Mouse (Mus musculus) forebrain, postnatal 0 days (tissue): Measurements from ENCODE around the gene Sel1l3. TPM values are rescaled to one million over a fixed set of nuclear protein-coding genes. Genes with fewer than 3 reads are reported as not detected.
A peak's percentile ranks its signal among the peaks of the same experiment; 100 is the strongest.

Experiments used
- ATAC-seq: fragments of 200-750 bp; cut with Nextera tagmentation; 2 replicates; pipeline ENCODE4 v1.8.0; 2017; ENCODE audit warnings: mild to moderate bottlenecking, moderate library complexity
- DNase-seq: peaks from one replicate; pipeline ENCODE4 v3.0.0-alpha.2; 2015
- H3K27ac ChIP-seq: fragments of 300-500 bp; sonication (generic); 2 replicates; pipeline ENCODE4 v1.5.1; 2014; ENCODE audit warnings: low read depth, mild to moderate bottlenecking, antibody characterized with exemption, low read length, moderate library complexity, mixed read lengths
- H3K27me3 ChIP-seq: fragments of 300-500 bp; sonication (generic); 2 replicates; pipeline ENCODE4 v1.6.1; 2014; ENCODE audit warnings: mild to moderate bottlenecking, low read length, mixed read lengths; ENCODE audit not compliant: insufficient read depth
- H3K36me3 ChIP-seq: fragments of 300-500 bp; sonication (generic); 2 replicates; pipeline ENCODE4 v1.6.1; 2014; ENCODE audit warnings: mild to moderate bottlenecking, moderate library complexity; ENCODE audit not compliant: insufficient read depth
- H3K4me1 ChIP-seq: fragments of 300-500 bp; sonication (generic); 2 replicates; pipeline ENCODE4 v1.6.1; 2014; ENCODE audit warnings: antibody characterized with exemption; ENCODE audit not compliant: insufficient read depth
- H3K4me2 ChIP-seq: fragments of 300-500 bp; sonication (generic); 2 replicates; pipeline ENCODE4 v1.6.1; 2014; ENCODE audit warnings: low read depth, mild to moderate bottlenecking, moderate library complexity
- H3K4me3 ChIP-seq: fragments of 300-500 bp; sonication (generic); 2 replicates; pipeline ENCODE4 v1.5.1; 2014; ENCODE audit warnings: low read depth, low read length, mixed read lengths
- H3K9ac ChIP-seq: fragments of 300-500 bp; sonication (generic); 2 replicates; pipeline ENCODE4 v1.6.1; 2014; ENCODE audit warnings: mild to moderate bottlenecking
- H3K9me3 ChIP-seq: fragments of 300-500 bp; sonication (generic); 2 replicates; pipeline ENCODE4 v1.6.1; 2016; ENCODE audit warnings: low read length
- CTCF ChIP-seq: sonication (generic); IDR thresholded peaks from 2 replicates; pipeline ENCODE4 v1.5.1; 2016; ENCODE audit warnings: antibody characterized with exemption, control low read depth, low read depth
- WGBS: fragments of 180-500 bp; shearing (Covaris S2); extraction: QIAGEN DNeasy Blood & Tissue Kit; methylation state at CpG from one replicate; pipeline ENCODE4 v1.1.7; 2014; 5-methylcytosine and 5-hydroxymethylcytosine counted together
- polyA plus RNA-seq: library from polyadenylated mRNA; unstranded; fragments of >200 nt; fragmentation: Nextera tagmentation; extraction: Ambion mirVana; gene quantifications from 2 replicates; pipeline ENCODE4 v1.2.1, GENCODE M21; 2015
- total RNA-seq: library from RNA; depleted of rRNA; stranded (reverse); fragments of >200 nt; gene quantifications from 2 replicates; pipeline ENCODE4 v1.2.3, GENCODE M21; 2014

Gene Sel1l3
- total and polyA plus RNA-seq, 2 experiments from 2014 or later = 6.2 to 28.8 TPM

- 53% methylated on average over 4 of the region's 4 CpGs for WGBS
- TF ChIP-seq CTCF = no peak
- ATAC-seq (peak; percentile 76), DNase-seq (peak; percentile 59)
- no peaks in the 10 kb centered on the region for H3K9me3 ChIP-seq
- no peak overlapping the region for H3K4me2 ChIP-seq
- no peak overlapping the region for H3K9ac ChIP-seq
- H3K27me3 ChIP-seq = no peaks in the 10 kb centered on the region
- H3K27ac ChIP-seq = no peak overlapping the region
- H3K4me3 ChIP-seq = no peak overlapping the region
- H3K36me3 ChIP-seq = no peaks in the 10 kb centered on the region
- H3K4me1 ChIP-seq = no peaks in the 10 kb centered on the region
Observed at GRCm38 (mm10) chr5:53249431-53250061, 35.8 kb upstream of the Sel1l3 start.

- Histone ChIP-seq H3K9ac (no peak overlapping the region), H3K4me2 (no peak overlapping the region), H3K36me3 (no peaks in the 10 kb centered on the region), H3K4me3 (no peak overlapping the region), H3K9me3 (no peaks in the 10 kb centered on the region), H3K27me3 (no peaks in the 10 kb centered on the region), H3K27ac (no peak overlapping the region), H3K4me1 (no peaks in the 10 kb centered on the region)
- DNase-seq = no peak
- 13% methylated on average over 11 of the region's 11 CpGs for WGBS
- TF ChIP-seq CTCF = no peak
- no peak; the same call in 1 of the 2 replicates for ATAC-seq
Observed at GRCm38 (mm10) chr5:53248499-53248898, 34.8 kb upstream of the Sel1l3 start.

- no peak for TF ChIP-seq CTCF
- no peak for ATAC-seq
- WGBS = 68% methylated on average over 10 of the region's 10 CpGs
Observed at GRCm38 (mm10) chr5:53243933-53244332, 30.2 kb upstream of the Sel1l3 start.

GRCm38 (mm10) chr5:53242865-53243499, 29.3 kb upstream of the Sel1l3 start:
- H3K4me2 ChIP-seq = no peak overlapping the region
- H3K4me1 ChIP-seq = no peaks in the 10 kb centered on the region
- H3K9me3 ChIP-seq = no peaks in the 10 kb centered on the region
- DNase-seq = peak; percentile 68
- peak overlapping the region; percentile 57 for H3K27ac ChIP-seq
- no peaks in the 10 kb centered on the region for H3K27me3 ChIP-seq
- ATAC-seq = peak; percentile 77
- no peak overlapping the region for H3K4me3 ChIP-seq
- H3K36me3 ChIP-seq = no peaks in the 10 kb centered on the region
- no peak overlapping the region for H3K9ac ChIP-seq
- WGBS = 56% methylated on average over 7 of the region's 7 CpGs
- no peak for TF ChIP-seq CTCF

More at GRCm38 (mm10) chr5:53243933-53244332, 30.2 kb upstream of the Sel1l3 start:
- Histone ChIP-seq H3K9me3 (no peaks in the 10 kb centered on the region), H3K36me3 (no peaks in the 10 kb centered on the region), H3K27ac (no peak overlapping the region), H3K27me3 (no peaks in the 10 kb centered on the region), H3K4me2 (no peak overlapping the region), H3K4me3 (no peak overlapping the region), H3K9ac (no peak overlapping the region), H3K4me1 (no peaks in the 10 kb centered on the region)
- DNase-seq = no peak

GRCm38 (mm10) chr5:53241963-53242362, 28.2 kb upstream of the Sel1l3 start:
- Histone ChIP-seq H3K4me2 (no peak overlapping the region), H3K9ac (no peak overlapping the region)
- ATAC-seq = no peak

GRCm38 (mm10) chr5:53241109-53241508, 27.4 kb upstream of the Sel1l3 start:
- H3K36me3 ChIP-seq = no peaks in the 10 kb centered on the region
- H3K9ac ChIP-seq = no peak overlapping the region
- no peak overlapping the region for H3K27ac ChIP-seq
- no peaks in the 10 kb centered on the region for H3K4me1 ChIP-seq
- H3K4me2 ChIP-seq = no peak overlapping the region
- H3K4me3 ChIP-seq = no peak overlapping the region
- no peak for TF ChIP-seq CTCF
- DNase-seq (no peak), ATAC-seq (no peak)
- no peaks in the 10 kb centered on the region for H3K27me3 ChIP-seq
- WGBS = 57% methylated on average over 2 of the region's 2 CpGs
- H3K9me3 ChIP-seq = no peaks in the 10 kb centered on the region

More at GRCm38 (mm10) chr5:53241963-53242362, 28.2 kb upstream of the Sel1l3 start:
- Histone ChIP-seq H3K4me3 (no peak overlapping the region), H3K4me1 (no peaks in the 10 kb centered on the region), H3K27me3 (no peaks in the 10 kb centered on the region), H3K36me3 (no peaks in the 10 kb centered on the region), H3K27ac (0 out of 2 replicates have a peak overlapping the region, but pooled peaks have one; percentile 45), H3K9me3 (no peaks in the 10 kb centered on the region)
- 80% methylated on average over 5 of the region's 5 CpGs for WGBS
- DNase-seq = no peak
- TF ChIP-seq CTCF = no peak

GRCm38 (mm10) chr5:53239831-53240440, 26.2 kb upstream of the Sel1l3 start:
- Histone ChIP-seq H3K36me3 (no peaks in the 10 kb centered on the region), H3K4me1 (no peaks in the 10 kb centered on the region), H3K9me3 (no peaks in the 10 kb centered on the region), H3K4me3 (no peak overlapping the region), H3K27ac (no peak overlapping the region), H3K9ac (no peak overlapping the region), H3K4me2 (no peak overlapping the region), H3K27me3 (no peaks in the 10 kb centered on the region)
- 49% methylated on average over 11 of the region's 11 CpGs for WGBS
- ATAC-seq (no peak), DNase-seq (no peak)
- no peak for TF ChIP-seq CTCF
